Mouse (Mus musculus) urinary bladder, postnatal 10 days (tissue): ENCODE data around the gene Pde4c.

ENCODE experiments used
- DNase-seq: peaks from one replicate; pipeline ENCODE4 v3.0.0; 2022; ENCODE audit warnings: low spot score

Pde4c gene

DNA sequence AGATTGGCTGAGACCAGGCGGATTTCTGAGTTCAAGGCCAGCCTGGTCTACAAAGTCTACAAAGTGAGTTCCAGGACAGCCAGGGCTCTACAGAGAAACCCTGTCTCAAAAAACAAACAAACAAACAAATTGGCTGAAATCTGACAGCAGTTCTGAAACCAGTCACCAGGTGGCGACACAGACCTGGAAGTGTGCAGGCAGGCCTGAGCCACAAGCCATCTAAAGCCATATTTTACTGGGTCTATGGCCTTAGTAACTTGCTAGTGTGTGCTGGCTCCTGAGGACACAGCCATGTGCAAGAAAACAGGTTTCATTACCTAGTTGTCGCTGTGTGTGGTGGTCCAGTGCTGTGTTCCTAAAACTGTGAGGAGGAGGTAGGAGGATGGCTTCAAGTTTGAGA lies 2.8 kb upstream of the Pde4c start:
- DNase-seq, result no peak

GRCm38 (mm10) chr8:70721601-70722000 lies 1.9 kb upstream of the Pde4c start:
- no peak for DNase-seq

DNA sequence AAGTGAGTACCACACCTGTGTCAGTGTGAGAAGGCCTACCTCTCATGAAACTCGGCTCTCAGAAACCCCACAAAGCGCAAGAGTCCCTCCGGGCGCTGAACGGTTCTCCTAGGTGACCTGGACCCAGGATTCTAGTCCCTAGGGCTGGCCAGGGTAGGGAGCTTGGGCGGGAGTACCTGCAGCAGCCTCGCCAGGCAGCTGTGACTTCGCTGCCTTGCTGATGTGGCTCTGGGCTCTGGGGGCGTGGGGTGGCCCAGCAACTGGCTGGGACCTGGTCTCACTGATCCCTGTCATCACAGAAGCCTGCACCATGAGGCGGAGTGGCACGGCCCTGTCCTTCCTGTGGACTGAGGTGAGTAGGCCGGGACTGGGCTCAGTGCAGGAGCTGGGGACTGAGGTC lies 696 bp downstream of the Pde4c start:
- DNase-seq, result no peak

DNA sequence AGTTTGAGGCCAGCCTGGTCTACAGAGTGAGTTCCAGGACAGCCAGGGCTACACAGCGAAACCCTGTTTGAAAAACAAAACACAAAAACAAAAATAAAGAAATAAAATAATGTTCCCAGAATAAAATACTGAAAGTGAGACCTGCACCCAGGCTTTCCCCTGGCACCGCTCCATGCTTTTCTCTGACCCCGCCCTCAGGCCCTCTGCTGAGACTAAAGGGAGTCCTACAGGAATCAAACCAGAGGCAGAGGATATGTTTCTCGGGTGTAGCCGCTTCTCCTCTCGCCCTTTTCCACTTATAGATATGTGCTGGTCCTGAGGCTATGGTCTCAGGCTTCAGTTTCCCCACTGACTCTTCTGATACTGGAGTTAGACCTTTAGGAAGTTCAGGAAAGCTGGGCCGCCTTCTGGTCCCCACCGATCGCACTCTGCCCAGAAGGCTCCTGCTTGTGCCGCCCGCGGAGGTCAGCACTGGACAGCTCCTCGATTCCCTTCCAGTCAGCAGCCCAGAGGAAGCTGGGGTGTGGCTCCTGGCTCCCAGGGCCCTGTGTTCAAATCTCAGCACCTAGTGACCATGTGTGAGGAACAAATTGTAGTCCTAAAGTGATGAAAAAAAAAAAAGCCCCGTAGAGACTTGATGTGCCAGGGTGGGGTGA lies 2.4 kb downstream of the Pde4c start:
- DNase-seq, result no peak

DNA sequence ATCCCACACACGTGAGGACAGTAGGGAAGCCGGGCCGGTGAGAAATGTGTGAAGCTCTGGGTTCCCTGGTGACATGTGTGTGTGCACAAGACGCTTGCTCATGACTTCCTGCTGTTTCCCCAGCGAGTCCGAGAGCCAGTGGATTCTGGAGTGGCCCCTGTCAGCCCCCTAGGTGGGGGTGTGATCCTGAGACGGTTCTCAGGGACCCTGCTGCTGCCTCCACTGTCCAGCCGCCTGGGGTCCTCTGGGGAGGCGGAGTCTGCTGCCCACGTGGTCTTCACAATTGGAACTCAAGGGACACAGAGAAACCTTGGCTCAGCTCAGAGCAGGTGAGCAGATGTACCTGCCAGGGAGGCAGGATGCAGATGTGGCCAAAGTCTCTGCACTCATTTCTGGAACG lies 3.2 kb downstream of the Pde4c start:
- DNase-seq, result no peak

DNA sequence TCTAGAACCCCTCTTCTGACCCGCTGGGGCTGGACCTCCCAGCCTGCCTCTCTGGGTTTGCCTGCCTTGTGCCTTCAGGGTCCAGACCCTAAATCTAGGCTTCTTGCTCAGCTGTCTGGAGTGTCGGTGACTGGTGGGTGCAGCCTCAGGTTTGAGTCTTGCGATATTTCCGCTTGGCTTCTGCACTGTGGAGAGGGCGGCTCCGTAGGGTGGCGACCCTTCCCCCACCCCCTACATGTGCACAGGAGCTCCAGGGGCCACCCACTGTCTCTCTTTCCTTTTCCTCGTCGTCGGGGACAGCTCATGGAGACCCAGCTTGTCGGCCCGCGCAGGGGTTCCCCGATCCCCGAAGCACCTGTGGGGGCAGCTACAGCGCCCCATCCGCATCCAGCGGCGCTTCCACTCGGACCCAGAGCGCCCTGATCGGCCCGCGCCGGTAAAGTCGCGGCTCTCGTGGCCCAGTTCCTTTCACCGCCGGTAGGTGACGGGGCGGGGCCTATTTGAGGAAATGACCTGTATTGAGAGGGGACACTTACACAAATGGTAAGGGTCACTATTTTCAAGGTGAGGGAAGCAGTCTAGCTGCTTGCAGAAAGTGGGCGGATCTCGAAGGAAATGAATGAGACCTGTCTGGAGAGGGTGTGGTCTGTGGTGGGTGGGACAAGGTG lies 6.4 kb downstream of the Pde4c start:
- no peak for DNase-seq

DNA sequence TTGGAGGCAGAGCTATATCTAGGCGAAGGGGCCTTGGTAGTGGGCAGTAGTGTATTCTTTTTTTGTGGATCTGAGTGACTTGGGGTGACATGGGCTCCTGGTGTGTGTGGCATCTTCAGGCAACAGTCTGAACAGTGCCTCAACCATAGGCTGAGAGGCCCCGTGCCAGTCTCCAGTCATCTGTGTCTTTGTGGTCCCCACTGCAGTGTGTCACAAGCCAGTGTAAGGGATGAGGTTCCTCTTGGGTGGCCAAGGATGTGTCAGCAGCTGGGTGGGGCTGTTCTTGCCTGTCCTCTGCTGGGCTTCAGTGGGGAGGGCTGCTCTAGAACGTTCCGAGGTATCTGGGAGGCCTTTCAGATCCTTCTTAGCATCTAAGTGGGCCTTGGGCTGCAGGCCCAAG lies 7.4 kb downstream of the Pde4c start:
- DNase-seq, result no peak

GRCm38 (mm10) chr8:70737705-70738104 lies 14.2 kb downstream of the Pde4c start:
- DNase-seq, result no peak

- DNase-seq, result no peak
Observed at GRCm38 (mm10) chr8:70738211-70738610, 14.7 kb downstream of the Pde4c start.

GRCm38 (mm10) chr8:70741661-70742060 lies 18.1 kb downstream of the Pde4c start:
- no peak for DNase-seq

- DNase-seq, result no peak
Observed at GRCm38 (mm10) chr8:70742176-70742575, 18.7 kb downstream of the Pde4c start.

DNA sequence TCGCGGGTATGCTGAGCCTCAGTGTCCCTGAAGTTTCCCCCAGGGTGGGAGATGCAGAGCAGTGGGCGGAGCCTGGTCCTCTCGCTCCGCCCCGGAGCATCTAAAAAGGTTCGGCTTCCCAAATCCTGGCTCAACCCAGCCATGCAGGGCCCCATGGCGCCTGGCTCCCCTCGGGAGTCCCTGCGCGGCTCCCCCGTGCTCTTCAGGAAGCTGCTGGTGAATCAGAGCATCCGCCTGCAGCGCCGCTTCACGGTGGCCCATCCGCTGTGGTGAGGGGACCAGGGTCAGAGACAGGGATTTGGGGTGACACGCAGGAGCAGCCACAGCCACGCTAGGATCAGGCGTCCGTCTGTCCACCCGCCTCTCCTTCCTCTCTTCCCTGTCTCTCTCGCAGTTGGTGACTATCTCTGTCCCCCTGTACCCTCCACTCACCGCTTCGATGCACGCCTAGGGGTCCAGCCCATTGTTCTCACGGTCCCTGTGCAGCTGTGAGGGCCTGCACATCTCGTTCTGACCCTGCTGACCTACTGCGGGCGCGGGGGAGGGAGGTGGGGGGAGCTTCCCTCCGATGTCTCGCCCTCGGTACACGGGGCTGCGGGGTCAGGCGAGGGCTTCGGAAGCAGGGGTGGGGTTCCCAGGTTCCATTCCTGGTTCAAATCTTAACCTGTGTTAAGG lies 19.6 kb downstream of the Pde4c start:
- DNase-seq, result no peak

DNA sequence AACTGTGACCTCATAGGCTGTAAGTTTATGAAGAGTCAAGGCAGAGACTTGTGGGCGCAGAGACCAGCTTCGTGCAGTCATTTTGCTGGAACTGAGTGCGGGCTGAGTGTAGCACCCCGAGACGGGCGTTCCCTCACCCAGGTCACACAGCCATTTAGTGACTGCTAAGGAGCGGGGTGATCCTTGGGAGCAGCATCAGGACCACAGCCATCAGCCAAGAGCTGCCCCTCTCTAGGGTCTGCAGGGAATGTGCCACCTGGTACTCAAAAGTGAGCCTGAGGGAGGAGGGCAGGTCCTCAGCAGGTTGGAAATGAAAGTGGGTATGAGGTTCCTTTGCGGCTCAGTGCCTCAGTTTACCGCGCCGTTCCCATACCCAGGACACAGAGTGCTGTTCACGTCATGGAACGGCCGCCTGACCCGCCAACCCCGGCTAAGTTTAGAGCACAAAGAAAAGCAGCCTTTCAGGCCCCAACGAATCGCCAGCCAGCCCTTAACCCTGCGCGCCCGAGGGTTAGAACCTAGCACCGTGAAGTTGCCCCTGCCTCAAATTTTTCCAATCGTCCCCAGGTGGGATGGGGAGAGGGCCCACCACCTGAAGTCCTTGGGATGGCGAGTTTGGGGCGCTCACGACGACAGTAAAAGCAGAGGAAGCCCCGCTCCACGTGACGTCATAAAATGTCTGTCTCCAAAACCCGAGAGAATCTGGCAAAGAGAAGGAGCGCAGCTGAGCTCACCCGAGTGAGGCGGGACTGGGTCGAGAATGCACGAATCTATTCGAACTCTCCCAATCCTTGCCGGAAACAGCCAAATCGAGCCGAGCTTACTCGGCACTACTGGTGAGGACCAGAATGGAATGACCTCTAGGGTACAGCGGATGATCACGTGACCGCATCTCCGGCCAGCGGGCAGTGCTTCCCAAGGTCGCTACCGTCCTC lies 20.4 kb downstream of the Pde4c start:
- no peak for DNase-seq

- DNase-seq, result no peak
Observed at GRCm38 (mm10) chr8:70744806-70745205, 21.3 kb downstream of the Pde4c start.

DNA sequence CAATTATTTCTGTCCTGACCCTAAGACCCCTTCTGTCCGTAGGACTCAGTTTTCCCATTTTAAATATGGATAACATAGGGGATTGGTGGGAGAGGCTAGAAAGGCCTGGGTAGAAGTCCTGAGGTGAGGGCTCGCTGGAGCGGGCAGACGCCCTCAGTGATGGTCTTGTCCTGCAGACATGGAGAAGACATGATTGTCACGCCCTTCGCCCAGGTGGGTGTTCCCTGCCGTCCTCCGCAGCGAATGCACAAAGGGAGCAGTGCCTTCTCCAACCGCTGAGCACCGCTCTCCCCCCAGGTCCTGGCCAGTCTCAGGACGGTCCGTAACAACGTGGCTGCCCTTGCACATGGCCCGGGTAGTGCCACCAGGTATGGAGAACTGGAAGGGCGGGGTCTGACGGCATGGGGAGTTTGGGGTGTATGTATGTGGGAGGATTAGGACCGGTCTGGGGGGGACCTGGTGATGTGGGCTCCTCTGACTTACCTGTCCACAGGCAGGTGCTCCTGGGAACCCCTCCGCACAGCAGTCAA lies 22.2 kb downstream of the Pde4c start:
- DNase-seq, result no peak

- no peak for DNase-seq
Observed at GRCm38 (mm10) chr8:70746676-70747075, 23.2 kb downstream of the Pde4c start.

DNA sequence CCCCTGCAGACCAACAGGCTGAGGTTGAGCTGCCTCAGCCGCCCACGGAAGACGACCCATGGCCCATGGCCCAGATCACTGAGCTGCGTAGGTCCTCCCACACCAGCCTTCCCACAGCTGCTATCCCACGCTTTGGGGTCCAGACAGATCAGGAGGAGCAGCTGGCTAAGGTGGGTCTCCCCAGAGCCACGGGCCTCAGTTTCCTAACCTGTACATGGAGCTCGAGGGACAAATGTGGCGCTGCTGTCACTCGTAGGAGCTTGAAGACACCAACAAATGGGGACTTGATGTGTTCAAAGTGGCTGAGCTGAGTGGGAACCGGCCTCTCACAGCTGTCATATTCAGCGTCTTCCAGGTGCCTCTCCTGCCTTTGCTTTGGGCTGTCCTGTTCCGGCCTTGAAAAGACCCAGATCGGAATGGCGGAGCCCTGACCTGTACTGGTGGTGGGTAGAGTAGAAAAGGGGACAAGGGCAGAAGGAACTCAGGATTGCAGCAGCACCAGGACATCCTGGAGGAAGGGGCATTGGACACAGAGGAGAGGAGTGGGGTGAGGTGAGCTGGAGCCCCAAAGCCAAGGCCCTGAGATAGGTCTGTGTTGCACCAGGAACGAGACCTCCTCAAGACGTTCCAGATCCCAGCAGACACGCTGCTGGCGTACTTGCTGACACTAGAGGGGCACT lies 23.8 kb downstream of the Pde4c start:
- no peak for DNase-seq

- no peak for DNase-seq
Observed at GRCm38 (mm10) chr8:70748246-70749096, 25.0 kb downstream of the Pde4c start.

DNA sequence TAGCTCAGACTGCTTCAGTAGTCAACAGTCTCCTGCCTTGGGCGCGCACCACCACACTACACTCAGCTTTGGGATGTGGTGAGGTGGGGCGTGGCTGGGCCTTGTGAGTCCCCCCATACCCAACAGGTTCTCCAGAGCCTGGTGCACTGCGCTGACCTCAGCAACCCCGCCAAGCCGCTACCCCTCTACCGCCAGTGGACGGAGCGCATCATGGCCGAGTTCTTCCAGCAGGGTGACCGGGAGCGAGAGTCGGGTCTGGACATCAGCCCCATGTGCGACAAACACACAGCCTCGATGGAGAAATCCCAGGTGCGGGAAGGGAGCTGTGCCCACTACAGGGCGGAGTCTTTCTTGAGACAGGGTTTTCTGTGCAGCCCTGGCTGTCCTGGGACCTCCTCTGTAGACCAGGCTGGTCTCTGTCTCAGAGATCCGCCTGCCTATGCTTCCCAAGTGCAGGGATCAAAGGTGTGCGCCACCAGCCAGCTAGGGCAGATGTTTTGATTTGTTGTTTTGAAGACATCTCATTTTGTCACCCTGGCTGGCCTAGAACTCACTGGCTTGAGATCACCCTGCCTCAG lies 25.7 kb downstream of the Pde4c start:
- no peak for DNase-seq

DNA sequence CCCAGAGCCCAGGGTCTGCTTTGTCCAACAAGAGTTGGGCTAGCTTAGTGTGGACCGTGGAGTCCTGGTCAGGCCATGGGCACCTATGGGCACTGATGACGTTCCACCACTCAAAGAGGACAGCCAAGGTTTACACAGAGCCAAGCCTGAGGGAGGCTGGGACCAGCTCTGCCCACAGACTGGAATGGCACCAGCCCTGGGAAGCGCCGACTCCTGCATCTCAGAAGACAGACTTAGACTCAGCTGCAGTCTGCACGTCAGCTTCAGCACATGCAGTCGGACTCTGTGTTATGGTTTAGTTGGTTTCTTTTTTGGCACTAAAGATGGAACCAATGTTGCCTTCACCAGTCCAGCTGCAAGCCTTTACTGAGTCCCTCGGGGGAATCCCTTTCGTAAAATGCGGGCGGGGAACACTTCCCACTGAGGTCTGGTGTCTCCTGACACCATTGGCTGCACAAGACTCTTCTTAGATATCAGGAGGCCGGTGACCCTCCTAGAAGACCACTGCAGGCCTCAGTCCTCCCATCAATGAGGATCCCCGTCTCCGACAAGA lies 26.7 kb downstream of the Pde4c start:
- no peak for DNase-seq
